In the genomic region with DNA sequence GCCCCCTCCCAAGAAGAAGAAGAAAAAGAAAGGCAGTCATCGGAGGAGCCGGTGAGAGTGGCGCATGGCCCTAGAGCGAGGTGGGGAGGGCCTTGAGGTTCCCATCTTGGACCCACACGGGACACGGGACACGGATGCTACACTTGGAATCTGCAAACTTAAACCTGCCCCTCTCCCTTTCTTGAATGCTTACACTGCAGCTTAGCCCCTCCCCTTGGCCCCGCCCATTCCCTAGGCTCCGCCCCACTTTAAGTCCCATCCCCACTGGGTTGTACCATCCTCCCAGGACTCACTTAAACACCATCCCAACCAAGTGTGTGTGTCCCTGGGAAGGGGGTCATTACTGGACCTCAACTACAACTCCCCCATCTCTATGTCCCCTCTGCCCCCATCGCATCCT, we compare ENCODE assay signal across 12 mouse cellular contexts. TPM values are rescaled to one million over a fixed set of nuclear protein-coding genes. Genes with fewer than 3 reads are reported as not detected.
DNase-seq lines count a peak whose midpoint lies in the region; ATAC-seq and TF ChIP-seq lines count a peak whose summit lies in the region.
"Had no signal": no experiment of that assay in that cellular context is flagged by ENCODE, and none has a peak within 500 bp of the region (broad histone marks: within the 10 kb centered on the region; RNA-seq: fewer than 3 reads in every experiment).

No protein-coding gene starts in this region.

- under 1% methylated on average over 10 of the region's 10 CpGs for WGBS in kidney, embryonic 14.5 days
- 3% methylated on average over 10 of the region's 10 CpGs for WGBS in embryonic facial prominence, embryonic 13.5 days
- WGBS in midbrain, embryonic 15.5 days: 6% methylated on average over 10 of the region's 10 CpGs

- H3K9me3 ChIP-seq in kidney, embryonic 14.5 days (ENCODE audit: control insufficient read depth, low read length): no peaks in the 10 kb centered on the region
- H3K9me3 ChIP-seq in MEL (replicated peaks; ENCODE audit: insufficient read depth, low read length): no peaks in the 10 kb centered on the region
- no peaks in the 10 kb centered on the region for H3K9me3 ChIP-seq in embryonic facial prominence, embryonic 13.5 days
- H3K9me3 ChIP-seq in midbrain, embryonic 15.5 days: no peaks in the 10 kb centered on the region

- peak overlapping the region; percentile 21; the same call in 1 of the 2 replicates for H3K4me2 ChIP-seq in kidney, embryonic 14.5 days (replicated peaks; ENCODE audit: low read depth, low read length)
- peak overlapping the region; percentile 30 for H3K4me2 ChIP-seq in embryonic facial prominence, embryonic 13.5 days
- peak overlapping the region; percentile 26 for H3K4me2 ChIP-seq in midbrain, embryonic 15.5 days

- DNase-seq in kidney, adult 8-10 months: no peak
- peak; percentile 13 for DNase-seq in MEL (ENCODE audit: low read depth, low spot score)
- no peak for DNase-seq in left cerebral cortex, adult 9 months (ENCODE audit: low spot score in 2 of 2)
- no peak for DNase-seq in gastrocnemius, postnatal 14 days
- DNase-seq: adrenal gland, postnatal 36 days had no signal

- peaks cover 54% of the 10 kb centered on the region for H3K27me3 ChIP-seq in kidney, embryonic 14.5 days (ENCODE audit: control insufficient read depth, insufficient read depth, low read length)
- H3K27me3 ChIP-seq in MEL (ENCODE audit: control insufficient read depth in 1 of 2, insufficient read depth in 2 of 2, low read length in 2 of 2): peaks cover 0 to 3% of the 10 kb centered on the region in 2 experiments; a peak in 2 of 4 replicates
- H3K27me3 ChIP-seq in embryonic facial prominence, embryonic 13.5 days: peaks cover 93% of the 10 kb centered on the region
- peaks cover 19% of the 10 kb centered on the region for H3K27me3 ChIP-seq in midbrain, embryonic 15.5 days (replicated peaks)

- no peak for TF ChIP-seq EP300 in MEL (IDR thresholded peaks at IDR 0.05; ENCODE audit: low read depth in 1 of 2, low read length in 2 of 2)

- H3K9ac ChIP-seq in kidney, embryonic 14.5 days (ENCODE audit: low read depth, low read length): no peak overlapping the region
- no peak overlapping the region for H3K9ac ChIP-seq in MEL (ENCODE audit: control insufficient read depth, low read depth, low read length, poor library complexity, severe bottlenecking)
- H3K9ac ChIP-seq in embryonic facial prominence, embryonic 13.5 days: no peak overlapping the region
- H3K9ac ChIP-seq in midbrain, embryonic 15.5 days: peak overlapping the region; percentile 7; the same call in 1 of the 2 replicates
- H3K9ac ChIP-seq: liver, embryonic 14.5 days had no signal

- no peak for TF ChIP-seq RAD21 in MEL (IDR thresholded peaks at IDR 0.05; ENCODE audit: low read depth, low read length)

- no peaks in the 10 kb centered on the region for H3K79me2 ChIP-seq in MEL (ENCODE audit: control insufficient read depth, insufficient read depth, low read length, poor library complexity)

- peaks cover 15% of the 10 kb centered on the region; the same call in 1 of the 2 replicates for H3K4me1 ChIP-seq in kidney, embryonic 14.5 days (ENCODE audit: control insufficient read depth, insufficient read depth, low read length)
- H3K4me1 ChIP-seq in MEL (ENCODE audit: control insufficient read depth in 1 of 2, insufficient read depth in 2 of 2, low read length in 2 of 2): no peaks in the 10 kb centered on the region
- peaks cover 18% of the 10 kb centered on the region for H3K4me1 ChIP-seq in embryonic facial prominence, embryonic 13.5 days
- peaks cover 49% of the 10 kb centered on the region for H3K4me1 ChIP-seq in midbrain, embryonic 15.5 days

- peak overlapping the region; percentile 1; the same call in 1 of the 2 replicates for H3K4me3 ChIP-seq in kidney, embryonic 14.5 days (ENCODE audit: low read length)
- no peak overlapping the region for H3K4me3 ChIP-seq in MEL (ENCODE audit: control insufficient read depth in 1 of 2, insufficient read depth in 1 of 2, low read depth in 2 of 2, low read length in 2 of 2)
- peak overlapping the region; percentile 12; the same call in 1 of the 2 replicates for H3K4me3 ChIP-seq in embryonic facial prominence, embryonic 13.5 days
- no peak overlapping the region for H3K4me3 ChIP-seq in midbrain, embryonic 15.5 days

- no peak for ATAC-seq in kidney, embryonic 14.5 days (ENCODE audit: low FRiP score, low TSS enrichment)
- ATAC-seq in embryonic facial prominence, embryonic 13.5 days (ENCODE audit: insufficient number of reproducible peaks, insufficient read depth, low FRiP score, low TSS enrichment, low read depth): no peak
- ATAC-seq in midbrain, embryonic 15.5 days (replicated peaks): no peak

- intact Hi-C loops in gastrocnemius, postnatal 14 days (cut with DNase I; ENCODE audit: low total_unique reads): no loop called here

- H3K27ac ChIP-seq in kidney, embryonic 14.5 days (ENCODE audit: low read depth, low read length): no peak overlapping the region
- H3K27ac ChIP-seq in MEL (ENCODE audit: control insufficient read depth, low read depth, low read length): no peak overlapping the region
- H3K27ac ChIP-seq in embryonic facial prominence, embryonic 13.5 days: no peak overlapping the region
- peak overlapping the region; percentile 84 for H3K27ac ChIP-seq in midbrain, embryonic 15.5 days
- H3K27ac ChIP-seq: liver, embryonic 14.5 days had no signal

- TF ChIP-seq CTCF in MEL (IDR thresholded peaks at IDR 0.05 in 2 of 3, conservative IDR thresholded peaks at IDR 0.05 in 1 of 3; ENCODE audit: control insufficient read depth in 1 of 3, insufficient read depth in 1 of 3, low read depth in 2 of 3, low read length in 3 of 3, poor library complexity in 1 of 3, severe bottlenecking in 1 of 3): no peak

- no peak for TF ChIP-seq POLR2A in MEL (IDR thresholded peaks at IDR 0.05; ENCODE audit: control insufficient read depth in 1 of 2, insufficient read depth in 1 of 2, low read depth in 1 of 2, low read length in 2 of 2, poor library complexity in 1 of 2)

- no peaks in the 10 kb centered on the region for H3K36me3 ChIP-seq in kidney, embryonic 14.5 days (ENCODE audit: control insufficient read depth, insufficient read depth, low read length)
- H3K36me3 ChIP-seq in MEL (ENCODE audit: control insufficient read depth in 1 of 2, insufficient read depth in 2 of 2, low read length in 2 of 2): no peaks in the 10 kb centered on the region
- no peaks in the 10 kb centered on the region for H3K36me3 ChIP-seq in embryonic facial prominence, embryonic 13.5 days
- 0 out of 2 replicates have a peak, but pooled peaks cover 2% of the 10 kb centered on the region for H3K36me3 ChIP-seq in midbrain, embryonic 15.5 days (replicated peaks)
- H3K36me3 ChIP-seq: G1E had no signal

TF ChIP-seq in MEL, 35 proteins besides CTCF, POLR2A, EP300 and RAD21:
- TF ChIP-seq MYB (IDR thresholded peaks at IDR 0.05; ENCODE audit: low read depth, low read length) (no peak), ZMIZ1 (IDR thresholded peaks at IDR 0.05; ENCODE audit: low read depth, low read length) (no peak), UBTF (IDR thresholded peaks at IDR 0.05; ENCODE audit: borderline replicate concordance, insufficient read depth, low read depth, low read length) (no peak), GATA1 (IDR thresholded peaks at IDR 0.05; ENCODE audit: low read depth, low read length) (no peak), KAT2A (conservative IDR thresholded peaks at IDR 0.05; ENCODE audit: low read depth, low read length) (no peak), SIN3A (IDR thresholded peaks at IDR 0.05; ENCODE audit: low read length) (no peak), BHLHE40 (IDR thresholded peaks at IDR 0.05; ENCODE audit: borderline replicate concordance, low read depth, low read length) (no peak), MAFK (IDR thresholded peaks at IDR 0.05; ENCODE audit: borderline replicate concordance, low read depth, low read length) (no peak), POLR2AphosphoS5 (IDR thresholded peaks at IDR 0.05; ENCODE audit: borderline replicate concordance, low read depth, low read length) (no peak), NELFE (IDR thresholded peaks at IDR 0.05; ENCODE audit: low read depth, low read length) (no peak)

RNA-seq across cellular contexts. Expression of a gene that starts 35.3 kb away (rescaled TPM):
- 32.4 and 36.9 TPM in 2 replicates for polyA plus RNA-seq in kidney, embryonic 14.5 days (2014; fragmentation: Nextera tagmentation; extraction: Ambion mirVana)
- total RNA-seq in MEL (2012; rRNA removed): not detected in 2 replicates
- not detected for polyA plus RNA-seq in MEL (2012; ENCODE audit: insufficient read depth in 1 of 2, insufficient read length in 2 of 2, low read depth in 1 of 2, low replicate concordance in 2 of 2, missing spikeins in 1 of 2)
- 107 and 149 TPM in 2 replicates for polyA plus RNA-seq in embryonic facial prominence, embryonic 13.5 days (2015; fragmentation: Nextera tagmentation; extraction: Ambion mirVana)
- 13.4 and 13.9 TPM in 2 replicates for polyA plus RNA-seq in midbrain, embryonic 15.5 days (2015; fragmentation: Nextera tagmentation; extraction: Ambion mirVana)
- total RNA-seq in gastrocnemius, postnatal 14 days (2021): 100 to 1,000 TPM; 257 to 459 TPM
- total RNA-seq: G1E; megakaryocyte-erythroid progenitor cell, adult 5-6 weeks had no signal
- polyA plus RNA-seq: G1E had no signal

RNA-seq across cellular contexts. Expression of a gene that starts 45.7 kb away (rescaled TPM):
- polyA plus RNA-seq in kidney, embryonic 14.5 days (2014; fragmentation: Nextera tagmentation; extraction: Ambion mirVana): 0.09 and 0.11 TPM in 2 replicates
- not detected in 2 replicates for total RNA-seq in MEL (2012; rRNA removed)
- not detected for polyA plus RNA-seq in MEL (2012; ENCODE audit: insufficient read depth in 1 of 2, insufficient read length in 2 of 2, low read depth in 1 of 2, low replicate concordance in 2 of 2, missing spikeins in 1 of 2)
- polyA plus RNA-seq in embryonic facial prominence, embryonic 13.5 days (2015; fragmentation: Nextera tagmentation; extraction: Ambion mirVana): 1.1 and 1.5 TPM in 2 replicates
- polyA plus RNA-seq in midbrain, embryonic 15.5 days (2015; fragmentation: Nextera tagmentation; extraction: Ambion mirVana): 98.9 and 111 TPM in 2 replicates
- total RNA-seq in gastrocnemius, postnatal 14 days (2021): not detected
- total RNA-seq: heart, postnatal 25 days; megakaryocyte-erythroid progenitor cell, adult 5-6 weeks had no signal
- polyA plus RNA-seq: G1E had no signal

Comparison
In these comparisons a context has a peak if more than half of its experiments do, and no peak if none do; other contexts are left out.
1. H3K4me3 ChIP-seq: peak in kidney, embryonic 14.5 days (single experiment) and embryonic facial prominence, embryonic 13.5 days (single experiment); none in MEL (0 of 2) and midbrain, embryonic 15.5 days (single experiment).
2. RNA of a gene that starts 35.3 kb away (polyA plus RNA-seq): 107 to 149 TPM in embryonic facial prominence, embryonic 13.5 days, 32.4 to 36.9 TPM in kidney, embryonic 14.5 days and 13.4 to 13.9 TPM in midbrain, embryonic 15.5 days; not detected in MEL; every median in the first group is over 10 times any median in the second.
3. RNA of a gene that starts 45.7 kb away (polyA plus RNA-seq): 98.9 to 111 TPM in midbrain, embryonic 15.5 days; 1.1 to 1.5 TPM in embryonic facial prominence, embryonic 13.5 days, 0.09 to 0.11 TPM in kidney, embryonic 14.5 days and not detected in MEL; every median in the first group is over 10 times any median in the second.
4. Peak in every context shown above with its lines, with median percentiles within 50 percentile points of each other: H3K4me2 ChIP-seq.